Mouse (Mus musculus) kidney, adult 2 months (tissue): ENCODE data around the gene 2210407C18Rik.

Experiments
- CTCF ChIP-seq: fragments of 200-500 bp; conservative IDR thresholded peaks from 2 replicates; pipeline ENCODE4 v1.5.1; 2011; ENCODE audit warnings: low read depth, mild to moderate bottlenecking, control low read depth, low read length, moderate library complexity, mixed read lengths; ENCODE audit not compliant: insufficient read depth, insufficient read length
- POLR2A ChIP-seq: fragments of 200-500 bp; IDR thresholded peaks from one replicate; pipeline ENCODE4 v1.6.1; 2011; ENCODE audit warnings: low read depth, low read length, control low read depth

DNA sequence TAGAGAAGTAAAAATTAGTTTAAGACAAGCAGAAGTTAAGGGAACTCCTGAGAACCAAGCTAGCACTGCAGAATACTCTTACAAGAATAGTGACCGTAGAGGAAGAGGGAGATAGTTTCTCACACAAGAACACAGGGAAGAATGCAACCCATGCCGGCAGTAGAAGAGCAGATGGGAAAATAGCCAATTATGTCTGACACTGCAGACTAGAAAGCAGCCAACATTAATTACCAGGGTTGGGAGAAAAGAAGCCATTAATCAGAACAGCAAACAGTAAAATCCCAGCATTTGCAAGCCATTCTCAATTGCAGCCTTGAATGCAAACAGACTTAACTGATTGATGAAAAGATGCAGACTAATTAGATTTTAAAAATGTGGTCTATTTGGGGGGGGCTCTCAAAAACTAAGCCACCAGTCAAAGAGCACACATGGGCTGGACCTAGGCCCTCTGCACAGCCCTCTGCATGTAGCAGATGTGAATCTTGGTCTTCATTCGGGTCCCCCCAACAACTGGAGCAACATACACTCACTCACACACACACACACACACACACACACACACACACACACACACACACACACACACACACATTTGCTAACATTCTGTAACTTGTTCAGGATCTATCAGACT lies 27.1 kb downstream of the 2210407C18Rik start:
- TF ChIP-seq CTCF (no peak), POLR2A (no peak)
